8 mouse cellular contexts compared by ENCODE assay signal in genomic region chr17:71001699-71002080, GRCm38 (mm10). TPM values are rescaled to one million over a fixed set of nuclear protein-coding genes. Genes with fewer than 3 reads are reported as not detected.
A peak's percentile ranks its signal among the peaks of the same experiment; 100 is the strongest.
DNase-seq lines count a peak whose midpoint lies in the region; ATAC-seq lines count a peak whose summit lies in the region.

No protein-coding gene starts in this region.

- WGBS in kidney, embryonic 15.5 days = under 1% methylated on average over 43 of the region's 43 CpGs
- WGBS in macrophage (ENCODE audit: missing documents) = under 1% methylated on average over 43 of the region's 43 CpGs

- H3K9me3 ChIP-seq in kidney, embryonic 15.5 days (replicated peaks) = no peaks in the 10 kb centered on the region

- peak; percentile 69 for DNase-seq in adrenal gland, postnatal 10 days
- DNase-seq in adrenal gland, adult 8-10 months = no peak
- peak; percentile 62 to 69 for DNase-seq in spleen, postnatal 10 days (ENCODE audit: low spot score in 2 of 2)
- DNase-seq in spleen, adult 12 weeks (ENCODE audit: low spot score) = no peak
- peak; percentile 79 for DNase-seq in gastrocnemius, postnatal 10 days
- peak; percentile 56 to 83 for DNase-seq in spleen, postnatal 4 days (ENCODE audit: low spot score in 2 of 2)

- H3K27ac ChIP-seq in kidney, embryonic 15.5 days = peak overlapping the region; percentile 100
- H3K27ac ChIP-seq in macrophage = peak overlapping the region; percentile 79

- H3K9ac ChIP-seq in kidney, embryonic 15.5 days = peak overlapping the region; percentile 95

- H3K36me3 ChIP-seq in kidney, embryonic 15.5 days = 0 out of 2 replicates have a peak, but pooled peaks cover 5% of the 10 kb centered on the region
- H3K36me3 ChIP-seq in macrophage (ENCODE audit: inconsistent target) = no peaks in the 10 kb centered on the region

- H3K79me2 ChIP-seq in macrophage (ENCODE audit: inconsistent target) = peaks cover 50% of the 10 kb centered on the region

- no peaks in the 10 kb centered on the region for H3K27me3 ChIP-seq in kidney, embryonic 15.5 days

- peaks cover 44% of the 10 kb centered on the region for H3K4me1 ChIP-seq in kidney, embryonic 15.5 days

- peak; percentile 68 for ATAC-seq in kidney, embryonic 15.5 days (replicated peaks; ENCODE audit: low FRiP score)

- H3K4me3 ChIP-seq in kidney, embryonic 15.5 days (replicated peaks) = peak overlapping the region; percentile 74
- peak overlapping the region; percentile 97 for H3K4me3 ChIP-seq in macrophage (ENCODE audit: inconsistent target)

- peak overlapping the region; percentile 68 for H3K4me2 ChIP-seq in kidney, embryonic 15.5 days

RNA-seq across cellular contexts. Expression of gene Myom1, which starts 0.7 kb away (rescaled TPM):
- 10 to 100 TPM; 24.4 to 98.7 TPM for total RNA-seq in adrenal gland, postnatal 10 days (2021)
- total RNA-seq in adrenal gland, adult 8-10 months (2022) = 1 to 10 TPM; 1.4 to 2.4 (median 2.0) TPM
- 1,000 to 10,000 TPM; 1,013 to 1,104 TPM for total RNA-seq in gastrocnemius, postnatal 10 days (2021)
- 5.5 and 6.0 TPM in 2 replicates for polyA plus RNA-seq in kidney, embryonic 15.5 days (2015; fragmentation: Nextera tagmentation; extraction: Ambion mirVana)
- 1 to 10 TPM in 21 of 26 experiments, under 1 TPM in 5; 0.43 to 4.0 (median 1.9) TPM for total RNA-seq in macrophage (2018; cell fraction: chromatin; rRNA removed)
- 1 to 10 TPM in 10 of 26 experiments, under 1 TPM in 16; 0.03 to 2.0 (median 0.59) TPM for total RNA-seq in macrophage (2018; cell fraction: cytosol; rRNA removed)
- 1 to 10 TPM in 17 of 26 experiments, under 1 TPM in 9; 0.29 to 5.4 (median 1.4) TPM for total RNA-seq in macrophage (2018; cell fraction: nucleus; rRNA removed)
- polyA plus RNA-seq in macrophage (2018) = 0.82 to 2.0 TPM (median 1.5 TPM) in 3 replicates

RNA-seq across cellular contexts. Expression of gene Myl12a, which starts 1.0 kb away (rescaled TPM):
- total RNA-seq in adrenal gland, postnatal 10 days (2021) = 100 to 1,000 TPM; 324 to 354 TPM
- 100 to 1,000 TPM; 265 to 302 (median 283) TPM for total RNA-seq in adrenal gland, adult 8-10 months (2022)
- total RNA-seq in gastrocnemius, postnatal 10 days (2021) = 100 to 1,000 TPM; 650 to 696 TPM
- 642 and 672 TPM in 2 replicates for polyA plus RNA-seq in kidney, embryonic 15.5 days (2015; fragmentation: Nextera tagmentation; extraction: Ambion mirVana)
- total RNA-seq in macrophage (2018; cell fraction: chromatin; rRNA removed) = 100 to 1,000 TPM in 3 of 26 experiments, 10 to 100 TPM in 23; 24.7 to 135 (median 64.5) TPM
- 100 to 1,000 TPM; 181 to 361 (median 240) TPM for total RNA-seq in macrophage (2018; cell fraction: cytosol; rRNA removed)
- 100 to 1,000 TPM in 13 of 26 experiments, 10 to 100 TPM in 13; 38.7 to 179 (median 98.3) TPM for total RNA-seq in macrophage (2018; cell fraction: nucleus; rRNA removed)
- 198 to 502 TPM (median 243 TPM) in 3 replicates for polyA plus RNA-seq in macrophage (2018)

Comparison
In these comparisons a context has a peak if more than half of its experiments do, and no peak if none do; other contexts are left out.
1. DNase-seq: peak in adrenal gland, postnatal 10 days (single experiment), spleen, postnatal 10 days (2 of 2), gastrocnemius, postnatal 10 days (single experiment) and spleen, postnatal 4 days (2 of 2); none in adrenal gland, adult 8-10 months (single experiment) and spleen, adult 12 weeks (single experiment).
2. RNA of gene Myom1, which starts 0.7 kb away (total RNA-seq): 1,013 to 1,104 TPM in gastrocnemius, postnatal 10 days; 24.4 to 98.7 TPM in adrenal gland, postnatal 10 days and 1.4 to 2.4 TPM in adrenal gland, adult 8-10 months; every median in the first group is over 10 times any median in the second.